Mouse (Mus musculus) heart, embryonic 12.5 days (tissue): ENCODE results near the gene Olfr1448. TPM values are rescaled to one million over a fixed set of nuclear protein-coding genes. Genes with fewer than 3 reads are reported as not detected.
"Not testable (repeated sequence)": the region's sequence is repeated elsewhere in the genome, so short reads cannot be mapped to it uniquely, and the experiment has no call there.

Experiments
- ATAC-seq: fragments of 200-750 bp; cut with Nextera tagmentation; 2 replicates; pipeline ENCODE4 v1.8.0; 2017; ENCODE audit warnings: moderate TSS enrichment, moderate library complexity; ENCODE audit not compliant: insufficient number of reproducible peaks, low FRiP score
- H3K27ac ChIP-seq: fragments of 300-500 bp; sonication (generic); 2 replicates; pipeline ENCODE4 v1.5.1; 2016; ENCODE audit warnings: mild to moderate bottlenecking, moderate library complexity; ENCODE audit not compliant: poor library complexity, severe bottlenecking
- H3K27me3 ChIP-seq: fragments of 300-500 bp; sonication (generic); replicated peaks from 2 replicates; pipeline ENCODE4 v1.6.1; 2016; ENCODE audit warnings: mild to moderate bottlenecking, moderate library complexity
- H3K36me3 ChIP-seq: fragments of 300-500 bp; sonication (generic); 2 replicates; pipeline ENCODE4 v1.6.1; 2016; ENCODE audit warnings: mild to moderate bottlenecking, moderate library complexity
- H3K4me1 ChIP-seq: fragments of 300-500 bp; sonication (generic); replicated peaks from 2 replicates; pipeline ENCODE4 v1.6.1; 2016; ENCODE audit warnings: mild to moderate bottlenecking
- H3K4me2 ChIP-seq: fragments of 300-500 bp; sonication (generic); 2 replicates; pipeline ENCODE4 v1.6.1; 2016; ENCODE audit warnings: mild to moderate bottlenecking, moderate library complexity
- H3K4me3 ChIP-seq: fragments of 300-500 bp; sonication (generic); 2 replicates; pipeline ENCODE4 v1.5.1; 2016; ENCODE audit warnings: mild to moderate bottlenecking
- H3K9ac ChIP-seq: fragments of 300-500 bp; sonication (generic); 2 replicates; pipeline ENCODE4 v1.6.1; 2016; ENCODE audit warnings: mild to moderate bottlenecking, moderate library complexity
- H3K9me3 ChIP-seq: fragments of 300-500 bp; sonication (generic); replicated peaks from 2 replicates; pipeline ENCODE4 v1.6.1; 2016; ENCODE audit warnings: mild to moderate bottlenecking, moderate library complexity
- WGBS: fragments of 180-500 bp; shearing (Covaris S2); methylation state at CpG from one replicate; pipeline ENCODE4 v1.1.7; 2016; 5-methylcytosine and 5-hydroxymethylcytosine counted together
- polyA plus RNA-seq: library from polyadenylated mRNA; unstranded; fragments of >200 nt; fragmentation: Nextera tagmentation; extraction: Ambion mirVana; gene quantifications from 2 replicates; pipeline ENCODE4 v1.2.1, GENCODE M21; 2016

Gene Olfr1448
- polyA plus RNA-seq = not detected in 2 replicates

GRCm38 (mm10) chr19:12924319-12924718 is at the start of gene Olfr1448:
Gene Olfr1448 (minus strand): TSS chr19:12924419.
- WGBS = 64% methylated on average over 1 of the region's 1 CpGs
- H3K27ac ChIP-seq = no peak within 1 kb of the TSS
- H3K4me2 ChIP-seq = no peak within 1 kb of the TSS

GRCm38 (mm10) chr19:12970082-12970481 is 45.9 kb upstream of the Olfr1448 start:
- not testable (repeated sequence) for H3K4me2 ChIP-seq, ATAC-seq
- 75% methylated on average over 5 of the region's 5 CpGs for WGBS

More at GRCm38 (mm10) chr19:12924319-12924718, at the start of gene Olfr1448:
- no peak for ATAC-seq
- Histone ChIP-seq H3K9ac (no peak within 1 kb of the TSS), H3K4me1 (no peaks in the 10 kb centered on the region), H3K27me3 (no peaks in the 10 kb centered on the region), H3K36me3 (no peaks in the 10 kb centered on the region), H3K4me3 (no peak within 1 kb of the TSS), H3K9me3 (peaks cover 7% of the 10 kb centered on the region; the same call in 1 of the 2 replicates)

GRCm38 (mm10) chr19:12949958-12950357 is 25.7 kb upstream of the Olfr1448 start, which contains the start of gene Olfr1450:
Gene Olfr1450 (plus strand): TSS chr19:12950258.
- Histone ChIP-seq H3K4me3 (no peak within 1 kb of the TSS), H3K27ac (no peak within 1 kb of the TSS), H3K4me1 (no peaks in the 10 kb centered on the region), H3K27me3 (no peaks in the 10 kb centered on the region), H3K36me3 (no peaks in the 10 kb centered on the region), H3K9me3 (peaks cover 17% of the 10 kb centered on the region), H3K4me2 (no peak within 1 kb of the TSS), H3K9ac (no peak within 1 kb of the TSS)
- WGBS = 72% methylated on average over 1 of the region's 1 CpGs
- no peak for ATAC-seq

More at GRCm38 (mm10) chr19:12970082-12970481, 45.9 kb upstream of the Olfr1448 start:
- not testable (repeated sequence) for H3K9ac ChIP-seq, H3K4me3 ChIP-seq, H3K27me3 ChIP-seq, H3K4me1 ChIP-seq, H3K27ac ChIP-seq, H3K36me3 ChIP-seq
- peaks cover 26% of the 10 kb centered on the region for H3K9me3 ChIP-seq

- Histone ChIP-seq H3K27ac (no peak within 1 kb of the TSS), H3K4me2 (no peak within 1 kb of the TSS), H3K27me3 (no peaks in the 10 kb centered on the region), H3K36me3 (no peaks in the 10 kb centered on the region), H3K4me1 (no peaks in the 10 kb centered on the region), H3K4me3 (no peak within 1 kb of the TSS), H3K9me3 (0 out of 2 replicates have a peak, but pooled peaks cover 7% of the 10 kb centered on the region), H3K9ac (no peak within 1 kb of the TSS)
- ATAC-seq = no peak
These were observed 6.3 kb upstream of the Olfr1448 start, which contains the start of gene Olfr1449 for GRCm38 (mm10) chr19:12930540-12930939. Gene Olfr1449 (plus strand): TSS chr19:12930840.

GRCm38 (mm10) chr19:12903643-12904042 is 20.6 kb downstream of the Olfr1448 start, which contains the start of gene Olfr1447:
Gene Olfr1447 (minus strand): TSS chr19:12903743.
- H3K27ac ChIP-seq = no peak within 1 kb of the TSS
- peaks cover 11% of the 10 kb centered on the region; the same call in 1 of the 2 replicates for H3K9me3 ChIP-seq
- no peaks in the 10 kb centered on the region for H3K27me3 ChIP-seq
- 85% methylated on average over 1 of the region's 1 CpGs for WGBS
- no peaks in the 10 kb centered on the region for H3K36me3 ChIP-seq
- H3K4me2 ChIP-seq = no peak within 1 kb of the TSS
- H3K4me1 ChIP-seq = no peaks in the 10 kb centered on the region
- H3K4me3 ChIP-seq = no peak within 1 kb of the TSS
- ATAC-seq = no peak
- no peak within 1 kb of the TSS for H3K9ac ChIP-seq

GRCm38 (mm10) chr19:12893424-12893823 is 30.8 kb downstream of the Olfr1448 start, which contains the start of gene Olfr1446:
Gene Olfr1446 (minus strand): TSS chr19:12893524.
- no peaks in the 10 kb centered on the region for H3K36me3 ChIP-seq
- no peaks in the 10 kb centered on the region for H3K27me3 ChIP-seq
- WGBS = 70% methylated on average over 1 of the region's 1 CpGs
- no peak within 1 kb of the TSS for H3K27ac ChIP-seq
- H3K9me3 ChIP-seq = peaks cover 8% of the 10 kb centered on the region
- no peak within 1 kb of the TSS for H3K4me2 ChIP-seq
- H3K4me3 ChIP-seq = no peak within 1 kb of the TSS
- H3K4me1 ChIP-seq = no peaks in the 10 kb centered on the region
- no peak for ATAC-seq
- no peak within 1 kb of the TSS for H3K9ac ChIP-seq

GRCm38 (mm10) chr19:12883555-12883954 is 40.7 kb downstream of the Olfr1448 start, which contains the start of gene Olfr1445:
Gene Olfr1445 (plus strand): TSS chr19:12883855.
- Histone ChIP-seq H3K4me3 (no peak within 1 kb of the TSS), H3K9ac (no peak within 1 kb of the TSS), H3K36me3 (no peaks in the 10 kb centered on the region), H3K27ac (no peak within 1 kb of the TSS), H3K9me3 (no peaks in the 10 kb centered on the region; the same call in 1 of the 2 replicates), H3K4me1 (no peaks in the 10 kb centered on the region), H3K27me3 (no peaks in the 10 kb centered on the region), H3K4me2 (no peak within 1 kb of the TSS)
- no peak for ATAC-seq
- 75% methylated on average over 2 of the region's 2 CpGs for WGBS

Other genes with a start within 250 kb of the Olfr1448 start
- gene Olfr1443, start 246.3 kb downstream of the Olfr1448 start, polyA plus RNA-seq = not detected in 2 replicates
- not detected in 2 replicates for gene Keg1, start 228.6 kb downstream of the Olfr1448 start, polyA plus RNA-seq
- 0.69 and 1.2 TPM in 2 replicates for gene Cntf, start 158.8 kb downstream of the Olfr1448 start, polyA plus RNA-seq
- 14.8 and 16.4 TPM in 2 replicates for gene Zfp91, start 128.3 kb downstream of the Olfr1448 start, polyA plus RNA-seq
- gene Lpxn, start 128.2 kb downstream of the Olfr1448 start, polyA plus RNA-seq = 0.54 and 0.75 TPM in 2 replicates
- not detected in 2 replicates for gene Gm5244, start 77.7 kb downstream of the Olfr1448 start, polyA plus RNA-seq
- not detected in 2 replicates for gene Olfr1444, start 67.1 kb downstream of the Olfr1448 start, polyA plus RNA-seq
- not detected in 2 replicates for gene Olfr1445, start 40.6 kb downstream of the Olfr1448 start, polyA plus RNA-seq
- gene Olfr1446, start 30.9 kb downstream of the Olfr1448 start, polyA plus RNA-seq = not detected in 2 replicates
- not detected in 2 replicates for gene Olfr1447, start 20.7 kb downstream of the Olfr1448 start, polyA plus RNA-seq
- gene Olfr1449, start 6.4 kb upstream of the Olfr1448 start, polyA plus RNA-seq = not detected in 2 replicates
- gene Olfr1450, start 25.8 kb upstream of the Olfr1448 start, polyA plus RNA-seq = not detected in 2 replicates
- gene Olfr1451, start 70.6 kb upstream of the Olfr1448 start, polyA plus RNA-seq = not detected in 2 replicates
- gene Olfr1453, start 103.9 kb upstream of the Olfr1448 start, polyA plus RNA-seq = not detected in 2 replicates
- not detected in 2 replicates for gene Olfr1454, start 136.2 kb upstream of the Olfr1448 start, polyA plus RNA-seq
- not detected in 2 replicates for gene Olfr1457, start 173.5 kb upstream of the Olfr1448 start, polyA plus RNA-seq
- not detected in 2 replicates for gene Olfr1458, start 182.4 kb upstream of the Olfr1448 start, polyA plus RNA-seq
- not detected in 2 replicates for gene Olfr1459, start 225.1 kb upstream of the Olfr1448 start, polyA plus RNA-seq
- gene Olfr1461, start 238.6 kb upstream of the Olfr1448 start, polyA plus RNA-seq = not detected in 2 replicates